Mouse (Mus musculus) adrenal gland, postnatal 36 days (tissue): ENCODE measurements around the gene Als2cr12. TPM values are rescaled to one million over a fixed set of nuclear protein-coding genes. Genes with fewer than 3 reads are reported as not detected.
"Not testable (repeated sequence)": the region's sequence is repeated elsewhere in the genome, so short reads cannot be mapped to it uniquely, and the experiment has no call there.

Experiments
- DNase-seq, 2 experiments: peaks; one replicate each; pipeline ENCODE4 v3.0.0; 2021; ENCODE audit warnings: mixed read lengths in 1 of 2
- total RNA-seq, 2 experiments: library from RNA; stranded (reverse); gene quantifications; 2 replicates each; pipeline ENCODE4 v1.2.3; 2021

Gene Als2cr12
- total RNA-seq, 2 experiments from 2014 or later, result 0.86 to 3.0 TPM

DNA sequence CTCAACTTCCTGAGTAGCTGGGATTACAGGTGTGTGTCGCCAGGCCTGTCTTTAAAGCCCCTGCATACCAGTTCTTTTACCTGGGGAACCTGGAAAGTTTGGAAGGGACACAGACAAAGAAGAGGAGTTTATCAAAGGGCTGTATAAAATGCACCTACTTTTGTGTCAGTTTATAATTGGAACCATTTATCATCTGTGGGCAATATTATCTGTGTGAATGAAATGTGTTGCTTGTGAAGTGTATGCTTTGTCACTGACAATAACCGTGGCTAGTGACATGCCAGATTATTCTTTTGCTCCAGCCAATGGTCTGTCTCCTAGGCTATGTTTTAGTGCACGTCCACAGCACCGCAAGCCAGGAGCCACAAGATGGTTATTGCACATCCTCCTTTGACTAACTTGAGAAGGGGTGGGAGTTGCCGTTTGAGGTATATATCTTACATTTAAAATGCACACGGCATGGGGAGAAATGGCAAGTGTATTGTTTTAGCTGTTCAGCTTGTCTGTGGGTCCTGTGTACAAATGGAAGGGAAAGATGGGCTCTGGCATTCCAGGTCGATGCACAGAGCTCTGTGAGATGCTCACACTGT is 23.7 kb upstream of the Als2cr12 start:
- no peak for DNase-seq

DNA sequence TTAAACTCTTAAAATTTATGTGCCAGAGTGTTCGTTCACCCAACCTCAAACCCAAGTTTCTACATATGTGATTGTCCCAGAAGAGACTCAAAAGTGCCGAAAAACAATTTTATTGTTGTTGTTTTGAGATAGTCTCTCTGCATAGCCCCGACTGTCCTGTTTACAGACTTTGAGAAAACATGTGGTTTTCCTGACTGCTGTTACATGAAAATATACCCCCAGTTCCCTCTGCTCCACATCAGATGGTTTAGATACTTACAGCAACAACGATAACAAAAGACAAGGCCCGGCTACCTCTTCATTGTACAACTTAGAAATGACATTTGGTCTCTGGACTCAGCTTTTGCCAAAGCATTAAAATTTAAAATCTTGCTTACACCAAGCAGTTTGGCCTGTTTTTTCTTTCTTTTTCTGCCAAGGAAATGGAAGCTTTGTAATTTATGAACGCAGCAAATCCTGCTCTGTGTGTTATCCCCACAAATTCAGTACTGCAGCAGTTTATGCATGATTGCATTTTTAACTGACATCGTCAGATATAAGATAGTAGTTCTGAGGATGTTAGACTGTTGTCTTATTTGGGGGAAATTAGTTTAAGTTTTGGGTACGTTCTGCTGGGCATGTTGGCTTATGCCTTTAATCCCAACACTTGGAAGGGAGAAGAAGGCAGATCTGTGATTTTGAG is 21.9 kb upstream of the Als2cr12 start:
- no peak for DNase-seq

DNA sequence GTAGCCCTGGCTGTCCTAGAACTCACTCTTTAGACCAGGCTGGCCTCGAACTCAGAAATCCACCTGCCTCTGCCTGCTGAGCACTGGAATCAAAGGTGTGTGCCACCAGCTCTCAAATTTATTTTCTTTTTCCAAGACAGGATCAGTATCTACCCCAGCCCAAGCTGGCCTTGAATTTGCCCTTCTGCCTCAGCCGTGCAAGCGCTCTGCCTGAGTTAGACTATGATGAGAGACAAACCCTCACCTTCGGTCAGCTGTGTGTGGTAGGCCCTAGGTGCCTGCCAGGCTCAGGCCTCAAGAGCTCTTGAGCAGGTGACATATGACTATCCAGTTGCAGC is 21.1 kb upstream of the Als2cr12 start:
- DNase-seq, result peak in 1 of 2 experiments; percentile 35

DNA sequence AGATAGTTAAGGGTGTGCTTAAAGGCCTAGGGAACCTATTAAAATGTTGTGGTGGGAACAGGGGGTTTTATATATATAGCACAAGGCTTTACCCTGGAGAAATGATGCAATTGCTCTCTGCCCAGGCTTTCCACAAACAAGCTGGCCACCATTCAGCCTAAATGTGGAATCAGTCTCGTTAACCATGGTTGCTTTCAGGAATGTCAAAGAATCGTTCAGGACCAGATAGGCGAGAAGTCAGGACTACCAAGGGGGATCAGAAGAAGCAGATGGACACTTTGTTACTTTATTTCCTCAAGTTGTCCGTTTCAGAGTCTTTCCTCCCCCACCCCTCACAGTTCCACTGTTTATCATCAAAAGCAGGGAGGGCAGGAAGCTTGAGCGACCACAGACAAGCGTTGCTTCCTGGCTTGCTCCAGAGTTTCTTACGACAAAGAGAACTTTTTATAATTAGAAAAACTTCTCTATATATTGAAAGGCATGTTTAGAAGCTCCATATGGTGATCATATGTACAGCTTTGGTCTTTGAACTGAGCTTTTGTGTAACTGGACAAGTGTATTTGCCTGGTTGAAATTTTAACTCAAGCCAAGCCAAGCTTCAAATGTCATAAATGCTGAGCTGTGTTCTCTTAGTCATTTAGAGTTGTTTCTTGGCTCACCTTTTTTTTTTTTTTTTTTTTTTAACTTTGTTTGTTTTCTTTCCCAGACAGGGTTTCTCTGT is 20.5 kb upstream of the Als2cr12 start:
- no peak for DNase-seq

- no peak for DNase-seq
Observed at GRCm38 (mm10) chr1:58715536-58715935, 19.7 kb upstream of the Als2cr12 start.

DNA sequence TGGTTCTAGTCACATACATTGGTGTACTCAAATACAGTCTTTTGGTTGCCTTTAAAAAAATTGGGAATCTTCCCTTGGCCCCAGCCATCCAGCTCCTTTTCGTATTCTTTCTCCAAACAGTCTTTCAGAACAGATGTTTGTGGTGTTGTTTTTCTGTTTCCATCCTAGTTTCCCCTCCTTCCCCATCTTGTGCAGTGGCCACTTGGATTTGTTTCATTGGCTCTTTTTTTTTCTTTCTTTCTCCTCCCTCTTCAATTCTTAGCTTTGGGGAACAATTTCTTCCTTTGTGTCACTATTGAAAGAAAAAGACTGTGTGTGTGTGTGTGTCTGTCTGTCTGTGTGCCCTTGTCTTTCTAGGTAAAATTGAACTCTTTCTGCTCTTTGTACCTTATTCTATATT is 18.6 kb upstream of the Als2cr12 start:
- no peak for DNase-seq

- DNase-seq, result peak; percentile 90
Observed at GRCm38 (mm10) chr1:58713893-58714231, 18.1 kb upstream of the Als2cr12 start.

- DNase-seq, result peak; percentile 56 to 71
Observed at GRCm38 (mm10) chr1:58713081-58713892, 17.5 kb upstream of the Als2cr12 start.

DNA sequence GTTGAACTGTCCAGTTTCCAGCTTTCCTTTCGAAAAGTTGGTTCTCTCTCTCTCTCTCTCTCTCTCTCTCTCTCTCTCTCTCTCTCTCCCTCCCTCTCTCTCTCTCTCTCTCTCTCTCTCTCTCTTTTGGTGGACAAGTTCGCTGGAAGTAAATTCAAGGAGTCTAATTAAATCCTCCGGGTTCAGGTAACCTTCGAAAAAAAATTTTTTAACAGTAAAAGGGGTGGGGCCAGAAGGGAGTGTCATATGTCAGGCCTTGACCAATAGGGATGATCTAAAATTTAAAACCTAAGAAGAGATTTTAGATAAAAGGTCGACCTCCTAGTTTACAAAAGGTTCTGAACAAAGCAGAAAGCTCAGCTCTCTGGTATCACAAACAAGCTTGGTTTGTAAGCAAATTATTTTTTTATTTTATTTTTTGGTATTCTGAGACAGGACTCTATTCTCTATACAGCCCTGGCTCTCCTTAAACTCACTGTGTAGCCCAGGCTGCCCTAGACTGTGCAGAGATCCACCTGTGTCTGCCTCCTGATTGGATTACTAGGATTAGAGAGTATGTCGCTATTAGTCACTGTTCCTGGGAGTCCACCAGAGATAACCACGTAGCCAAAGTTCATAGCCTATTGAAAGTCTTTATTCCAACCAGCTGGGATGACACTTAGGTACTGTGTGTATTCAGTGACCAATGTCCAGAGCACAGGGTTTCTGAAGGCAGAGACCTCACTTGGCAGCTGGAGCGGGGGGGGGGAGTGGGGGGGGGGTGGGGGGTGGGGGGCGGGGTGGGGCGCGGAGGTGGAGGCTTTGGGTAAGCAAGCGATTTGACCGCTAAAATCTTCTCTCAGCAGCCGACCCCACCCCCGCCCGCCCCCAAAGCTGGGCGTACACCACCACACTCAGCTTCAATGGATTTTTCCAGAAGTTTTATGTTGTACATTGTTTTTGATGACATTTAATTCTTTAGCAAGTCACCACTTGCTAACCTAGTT is 16.6 kb upstream of the Als2cr12 start:
- peak; percentile 36 to 48 for DNase-seq

GRCm38 (mm10) chr1:58711365-58712016 is 15.7 kb upstream of the Als2cr12 start, which contains the start of gene Cflar:
Cflar (plus strand) TSS chr1:58711508.
- DNase-seq, result peak; percentile 77 to 83

DNA sequence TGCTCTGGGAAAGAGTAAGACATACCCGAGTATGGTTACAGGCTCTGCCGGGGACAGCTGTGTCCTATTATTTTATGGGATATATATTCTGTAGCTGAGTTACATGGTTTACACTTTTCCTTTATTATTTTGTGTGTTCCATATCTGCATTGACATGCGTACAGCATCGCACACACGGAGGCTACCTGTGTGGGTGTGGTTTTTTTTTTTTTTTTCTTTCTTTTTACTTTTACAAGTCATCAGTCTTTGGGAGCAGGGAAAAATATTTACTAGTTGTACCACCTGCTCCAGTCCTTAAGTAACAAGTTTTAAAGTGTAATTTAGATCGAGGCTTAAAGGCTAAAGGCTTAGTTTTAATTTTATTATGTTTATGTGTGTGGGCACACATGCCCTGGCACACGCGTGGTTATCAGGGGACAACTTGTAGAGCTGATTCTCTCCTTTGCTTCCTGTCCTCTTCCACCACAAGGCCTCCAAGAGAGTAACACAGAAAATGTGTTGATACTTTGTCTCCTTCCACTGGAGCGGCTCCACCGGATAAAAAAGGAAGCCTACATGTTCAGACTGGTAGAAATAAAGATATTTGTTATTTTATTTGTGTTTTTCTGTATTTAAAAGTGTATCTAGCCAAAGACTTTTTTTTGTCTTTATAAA is 15.0 kb upstream of the Als2cr12 start:
- DNase-seq, result no peak

DNA sequence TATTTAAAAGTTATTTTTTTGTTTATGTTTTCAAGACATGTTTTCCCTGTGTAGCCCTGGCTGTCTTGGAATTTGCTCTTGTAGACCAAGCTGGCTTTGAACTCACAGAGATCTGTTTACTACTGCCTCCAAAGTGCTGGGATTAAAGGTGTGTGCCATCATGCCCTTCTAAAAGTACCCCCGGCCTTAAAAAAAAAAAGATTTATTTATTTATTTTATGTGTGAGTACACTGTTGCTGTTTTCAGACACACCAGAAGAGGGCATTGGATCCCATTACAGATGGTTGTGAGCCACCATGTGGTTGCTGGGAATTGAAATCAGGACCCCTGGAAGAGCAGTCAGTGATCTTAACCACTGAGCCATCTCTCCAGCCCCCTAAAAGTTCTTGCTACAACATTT is 14.3 kb upstream of the Als2cr12 start:
- not testable (repeated sequence) for DNase-seq

DNA sequence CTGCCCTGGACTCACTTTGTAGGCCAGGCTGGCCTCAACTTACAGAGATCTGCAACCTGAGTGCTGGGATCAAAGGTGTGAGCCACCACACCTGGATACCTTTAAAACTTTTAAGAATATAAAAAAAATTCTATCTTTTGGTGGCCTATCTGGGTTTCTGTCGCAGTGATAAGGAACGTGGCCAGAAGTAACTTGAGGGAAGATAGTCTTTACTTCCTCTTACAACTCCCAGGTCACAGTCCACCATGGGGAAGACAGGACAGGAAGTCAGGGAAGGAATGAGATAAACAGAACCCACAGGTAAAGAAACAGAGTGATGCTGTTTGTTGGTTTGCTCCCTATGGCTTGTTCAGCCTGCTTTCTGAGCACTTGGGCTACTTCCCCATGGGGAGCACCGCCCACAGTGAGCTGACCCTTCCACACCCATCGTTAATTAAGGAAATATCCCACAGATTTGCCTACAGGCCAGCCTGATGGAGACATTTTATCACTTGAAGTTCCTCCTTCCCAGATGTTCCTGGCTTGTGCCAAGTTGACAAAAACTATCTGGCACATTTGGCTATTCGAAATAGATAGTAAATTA is 4.9 kb upstream of the Als2cr12 start:
- DNase-seq, result not testable (repeated sequence)

GRCm38 (mm10) chr1:58699988-58700387 is 4.2 kb upstream of the Als2cr12 start:
- no peak for DNase-seq

DNA sequence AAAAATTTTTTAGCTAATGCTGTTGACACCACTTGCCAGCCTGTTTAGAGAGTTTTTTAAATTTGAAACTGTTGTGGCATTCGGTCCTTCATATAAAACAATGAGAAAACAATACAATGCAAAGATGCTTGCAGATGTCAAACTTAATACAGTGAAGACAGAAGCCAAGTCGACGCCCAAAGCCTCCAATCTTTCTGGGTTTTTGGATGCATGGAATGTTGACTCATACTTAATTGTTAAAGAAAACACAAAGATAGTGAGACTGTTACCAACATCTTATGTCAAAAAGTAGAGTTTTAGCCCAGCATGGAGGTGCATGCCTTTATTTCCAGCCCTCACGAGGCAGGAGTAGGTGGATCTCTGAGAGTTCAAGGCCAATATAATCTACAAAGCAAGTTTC is 3.0 kb upstream of the Als2cr12 start:
- no peak for DNase-seq

- not testable (repeated sequence) for DNase-seq
Observed at GRCm38 (mm10) chr1:58697607-58698006, 1.8 kb upstream of the Als2cr12 start.

DNA sequence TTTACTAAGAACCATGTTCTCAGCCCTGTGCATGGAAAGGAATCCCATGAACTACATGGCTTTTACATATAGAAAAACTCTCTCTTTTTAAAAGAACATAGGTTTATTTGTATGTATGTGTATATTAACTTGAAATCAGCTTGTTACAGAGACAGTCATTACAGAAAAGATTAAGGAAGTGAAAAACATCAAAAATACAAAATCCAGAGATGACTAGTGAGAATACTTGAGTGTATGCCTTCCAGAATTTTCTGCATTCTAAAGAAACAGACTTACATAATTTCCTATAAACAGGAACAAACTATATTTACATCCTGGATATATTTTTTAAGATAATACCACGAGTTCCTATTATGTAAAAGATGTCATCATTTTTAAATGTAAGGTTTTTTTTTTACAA is 2.1 kb downstream of the Als2cr12 start:
- DNase-seq, result no peak

- DNase-seq, result not testable (repeated sequence)
Observed at GRCm38 (mm10) chr1:58691718-58692117, 4.1 kb downstream of the Als2cr12 start.

DNA sequence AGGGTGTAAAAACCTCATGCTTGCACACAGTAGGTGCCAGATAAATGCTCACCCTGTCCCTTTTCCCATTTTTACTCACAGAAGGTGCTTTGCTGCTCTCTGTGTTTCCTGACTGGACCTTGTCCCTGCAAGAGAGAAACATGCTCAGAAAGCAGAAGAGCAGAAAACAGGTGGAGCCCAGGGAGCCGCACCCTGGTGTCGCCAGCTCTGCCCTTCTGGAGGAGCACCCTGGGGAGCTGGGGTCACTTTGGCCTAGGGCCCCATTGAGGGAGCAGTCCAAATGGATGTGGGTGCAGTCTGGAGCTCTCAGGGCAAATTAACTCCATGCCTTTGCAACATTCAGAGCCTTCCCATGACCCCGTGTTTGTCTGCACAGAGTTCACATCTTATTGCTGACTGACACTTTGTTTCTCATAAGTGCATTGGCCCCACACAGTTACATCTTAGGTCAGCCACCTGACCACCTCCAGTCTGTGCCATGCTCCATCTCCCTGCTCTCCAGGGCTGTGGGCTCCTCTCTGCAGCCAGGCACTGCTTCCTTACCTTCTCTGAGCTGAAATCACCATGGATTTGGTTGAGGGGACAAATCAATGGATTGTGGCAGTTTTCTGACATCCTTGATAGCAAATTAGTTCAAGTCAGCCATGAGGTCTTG is 4.8 kb downstream of the Als2cr12 start:
- DNase-seq, result peak in 1 of 2 experiments; percentile 18
